Mouse (Mus musculus) embryo, embryonic 10 days (tissue): ENCODE data around the gene Slc44a3.

ENCODE experiments used
- DNase-seq: peaks from one replicate; pipeline ENCODE4 v3.0.0-alpha.2; 2015; ENCODE audit warnings: low spot score

Gene Slc44a3

GRCm38 (mm10) chr3:121426621-121427519 lies 105.3 kb downstream of the Slc44a3 start:
- DNase-seq = peak; percentile 87

DNA sequence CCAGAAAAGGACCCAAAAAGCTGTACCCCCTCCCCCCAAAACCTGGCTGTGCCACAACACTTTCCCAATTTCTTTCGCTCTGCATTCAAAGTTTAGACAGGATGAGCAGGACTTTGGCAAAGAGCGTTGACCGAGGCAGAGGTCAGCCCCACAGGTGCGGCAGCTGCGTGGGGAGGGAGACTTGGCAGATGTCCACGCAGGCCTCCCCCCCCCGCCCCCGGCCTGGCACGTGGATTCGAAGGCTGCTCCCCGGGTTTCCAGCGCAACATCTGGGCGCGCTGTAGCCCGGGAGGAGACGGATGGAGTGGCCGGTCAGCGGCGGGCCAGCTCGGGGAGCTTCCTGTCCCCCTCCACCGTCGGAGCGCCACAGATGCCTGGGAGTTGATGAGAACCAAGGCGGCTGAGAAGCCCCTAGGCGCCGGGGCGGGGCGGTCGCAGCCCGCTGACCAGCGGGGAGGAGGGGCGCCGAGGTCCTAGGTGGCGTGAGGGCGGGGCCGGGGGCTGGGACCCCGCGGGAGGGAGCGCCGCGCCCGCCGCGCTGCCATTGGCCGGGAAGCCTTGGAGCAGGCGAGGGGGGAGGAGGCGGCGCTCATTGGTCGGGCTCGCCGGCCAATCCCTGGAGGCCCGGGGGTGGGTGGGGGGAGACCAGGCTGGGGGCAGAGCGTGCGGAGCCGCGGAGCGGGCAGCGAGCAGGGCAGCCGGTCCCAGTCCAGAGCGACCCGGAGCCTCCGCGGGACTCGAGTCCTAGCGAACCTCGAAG lies 106.2 kb downstream of the Slc44a3 start, which contains the start of gene Cnn3:
Gene Cnn3, plus strand, starts transcription at position 637 of the 760 bp plus-strand sequence.
- peak; percentile 95 for DNase-seq

DNA sequence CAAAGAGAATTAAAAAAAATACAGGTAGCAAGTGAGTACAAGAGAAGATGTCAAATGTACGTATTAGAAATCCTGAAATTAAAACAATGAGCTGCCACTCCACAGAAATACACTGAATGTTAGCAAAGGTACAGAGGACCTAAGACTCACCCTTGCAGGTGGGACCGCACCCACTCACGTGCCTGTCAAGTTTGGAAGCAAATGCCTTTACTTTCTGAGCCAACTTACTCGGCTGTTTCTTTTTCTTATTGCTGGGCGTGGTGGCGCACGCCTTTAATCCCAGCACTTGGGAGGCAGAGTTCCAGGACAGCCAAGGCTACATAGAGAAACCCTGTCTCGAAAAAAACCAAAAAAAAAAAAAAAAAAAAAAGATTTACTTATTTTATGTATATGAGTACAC lies 109.8 kb downstream of the Slc44a3 start:
- no peak for DNase-seq

GRCm38 (mm10) chr3:121418850-121419435 lies 113.3 kb downstream of the Slc44a3 start:
- DNase-seq = no peak

DNA sequence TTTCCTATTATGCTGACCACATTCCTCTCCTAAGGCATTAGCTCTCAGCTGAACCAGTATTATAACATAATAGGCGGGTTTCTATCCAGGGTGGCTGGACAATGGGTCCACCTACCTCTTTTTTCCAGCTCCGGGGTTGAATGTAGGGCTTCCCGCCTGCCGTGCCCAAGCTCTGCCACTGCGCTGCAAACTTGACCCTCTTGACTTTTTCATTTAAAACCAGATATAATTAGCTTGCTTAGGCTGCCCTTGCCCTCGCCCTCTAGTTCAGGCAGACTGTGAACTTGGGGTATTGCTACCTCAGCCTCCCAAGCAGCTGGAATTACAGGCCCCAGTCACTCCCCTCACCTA lies 114.0 kb downstream of the Slc44a3 start:
- DNase-seq = peak; percentile 53

- no peak for DNase-seq
Measured at GRCm38 (mm10) chr3:121417379-121418250, 114.6 kb downstream of the Slc44a3 start.

DNA sequence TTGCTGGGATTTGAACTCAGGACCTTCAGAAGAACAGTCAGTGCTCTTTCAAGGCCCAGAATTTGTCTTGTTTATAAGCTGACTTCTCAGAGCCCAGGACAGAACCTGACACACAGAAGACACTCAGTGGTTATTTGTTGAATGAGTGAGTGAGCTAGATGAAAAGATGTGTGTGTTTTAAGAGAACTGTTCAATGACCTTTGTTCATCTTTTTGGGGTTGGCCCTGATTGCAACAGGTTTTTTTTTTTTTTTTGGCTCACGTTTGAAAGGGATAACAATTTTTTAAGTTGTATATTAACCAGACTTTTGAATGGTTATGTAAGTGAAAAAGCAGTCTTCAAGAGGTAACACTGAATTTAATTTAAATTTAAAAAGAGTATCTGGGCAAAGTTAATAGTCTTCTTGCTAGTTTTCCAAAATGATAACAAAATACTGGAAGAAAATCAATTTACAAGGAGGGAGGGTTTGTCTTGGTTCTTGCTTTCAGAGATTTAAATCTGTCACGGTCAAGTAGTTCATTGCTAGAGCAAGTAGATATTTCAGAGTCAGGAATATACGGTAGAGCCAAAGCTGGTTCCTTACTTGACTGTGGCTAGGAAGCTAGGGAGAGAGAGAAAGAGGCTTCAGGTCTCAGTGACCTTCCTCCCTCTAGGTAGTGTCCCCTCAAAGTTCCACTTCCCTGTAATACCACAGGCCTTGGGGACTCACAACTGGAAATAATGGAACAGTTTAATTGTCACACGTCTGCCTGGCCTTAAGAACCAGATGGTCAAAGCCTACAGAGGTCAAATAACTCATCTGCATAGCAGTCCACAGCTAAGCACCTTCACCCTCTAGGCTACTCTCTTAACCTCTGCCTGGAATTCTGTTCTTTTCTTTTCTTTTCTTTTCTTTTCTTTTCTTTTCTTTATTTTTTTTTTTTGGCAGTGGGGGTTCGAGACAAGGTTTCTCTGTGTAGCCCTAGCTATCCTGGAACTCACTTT lies 115.7 kb downstream of the Slc44a3 start:
- no peak for DNase-seq

DNA sequence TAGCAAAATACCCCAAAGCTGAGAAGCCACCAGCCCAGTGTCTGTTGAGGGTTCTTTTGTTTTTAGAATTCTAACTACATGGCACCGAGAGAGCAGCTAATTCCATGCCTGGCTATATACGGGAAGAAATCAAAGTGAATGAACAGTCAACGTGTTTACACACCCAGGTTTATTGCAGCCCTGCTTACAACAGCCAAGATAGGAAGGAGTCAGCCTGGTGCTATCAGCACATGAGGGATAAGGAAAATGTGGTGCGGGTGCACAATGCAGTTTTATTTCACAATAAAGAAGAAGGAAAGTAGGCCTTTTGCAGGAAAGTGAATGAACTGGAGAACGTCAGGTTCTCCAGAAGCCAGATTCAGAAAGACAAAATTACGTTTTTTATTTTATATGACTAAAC lies 120.8 kb downstream of the Slc44a3 start:
- no peak for DNase-seq
